Mouse (Mus musculus): ENCODE results near the gene Kras. TPM values are rescaled to one million over a fixed set of nuclear protein-coding genes. Genes with fewer than 3 reads are reported as not detected.
A peak's percentile ranks its signal among the peaks of the same experiment; 100 is the strongest.

Kras gene
- 10 to 100 TPM; 79.5 to 85.3 TPM for total RNA-seq (2021)
- long read RNA-seq, experiment 1, full-length matches to known transcripts = 140 of 160 reads
- long read RNA-seq, experiment 1, partial matches to known transcripts = 1 of 160 reads
- long read RNA-seq, experiment 1, other reads (novel, unspliced or antisense) = 19 of 160 reads
- long read RNA-seq, experiment 2, full-length matches to known transcripts = 78 of 90 reads
- long read RNA-seq, experiment 2, partial matches to known transcripts = 1 of 90 reads
- long read RNA-seq, experiment 2, other reads (novel, unspliced or antisense) = 11 of 90 reads

- DNase-seq (ENCODE audit: low spot score in 2 of 2) = peak; percentile 86 to 91
These were observed at the start of gene Kras for GRCm38 (mm10) chr6:145250185-145250791. Gene Kras (minus strand): TSS chr6:145250239.

DNA sequence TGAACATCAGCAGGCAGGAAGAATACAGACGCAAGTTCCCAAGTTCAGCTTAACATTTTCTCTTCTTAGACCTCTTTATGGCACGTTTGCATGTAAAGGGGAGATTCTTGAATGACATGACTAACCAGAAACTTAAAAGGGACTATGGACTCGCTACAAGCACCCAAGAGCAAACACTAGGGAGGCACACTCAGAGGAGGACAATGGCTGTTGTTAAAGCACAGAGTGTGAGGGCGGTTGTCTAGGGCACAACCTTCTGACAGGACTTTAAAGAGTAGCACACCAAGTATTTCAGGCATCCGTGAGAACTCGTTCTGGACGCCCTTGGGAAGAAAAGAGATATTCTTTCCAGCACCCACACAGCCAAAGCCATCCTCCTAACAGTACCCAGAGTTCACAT is 47.6 kb upstream of the Kras start:
- no peak for DNase-seq (ENCODE audit: low spot score in 2 of 2)

DNA sequence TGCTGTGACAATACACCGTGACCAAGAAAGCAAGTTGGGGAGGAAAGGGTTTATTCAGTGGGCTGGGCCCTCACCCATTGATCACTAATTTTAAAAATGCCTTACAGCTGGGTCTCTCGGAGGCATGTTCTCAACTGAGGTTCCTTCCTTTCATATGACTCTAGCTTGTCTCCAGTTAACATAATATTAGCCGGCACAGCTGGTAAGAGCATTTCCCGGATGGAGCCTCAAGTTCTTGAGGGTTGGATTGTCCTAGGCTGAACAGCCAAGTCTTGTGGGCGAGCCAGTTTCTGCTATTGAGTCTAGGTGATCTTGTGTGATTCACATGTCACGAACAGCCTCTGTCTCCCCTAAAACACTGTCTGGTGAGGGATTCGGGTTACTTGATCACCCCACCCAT is 46.9 kb upstream of the Kras start:
- no peak for DNase-seq (ENCODE audit: low spot score in 2 of 2)

GRCm38 (mm10) chr6:145295171-145295570 is 45.1 kb upstream of the Kras start:
- no peak for DNase-seq (ENCODE audit: low spot score in 2 of 2)

- no peak for DNase-seq (ENCODE audit: low spot score in 2 of 2)
These were observed 43.1 kb upstream of the Kras start for GRCm38 (mm10) chr6:145293156-145293555.

DNA sequence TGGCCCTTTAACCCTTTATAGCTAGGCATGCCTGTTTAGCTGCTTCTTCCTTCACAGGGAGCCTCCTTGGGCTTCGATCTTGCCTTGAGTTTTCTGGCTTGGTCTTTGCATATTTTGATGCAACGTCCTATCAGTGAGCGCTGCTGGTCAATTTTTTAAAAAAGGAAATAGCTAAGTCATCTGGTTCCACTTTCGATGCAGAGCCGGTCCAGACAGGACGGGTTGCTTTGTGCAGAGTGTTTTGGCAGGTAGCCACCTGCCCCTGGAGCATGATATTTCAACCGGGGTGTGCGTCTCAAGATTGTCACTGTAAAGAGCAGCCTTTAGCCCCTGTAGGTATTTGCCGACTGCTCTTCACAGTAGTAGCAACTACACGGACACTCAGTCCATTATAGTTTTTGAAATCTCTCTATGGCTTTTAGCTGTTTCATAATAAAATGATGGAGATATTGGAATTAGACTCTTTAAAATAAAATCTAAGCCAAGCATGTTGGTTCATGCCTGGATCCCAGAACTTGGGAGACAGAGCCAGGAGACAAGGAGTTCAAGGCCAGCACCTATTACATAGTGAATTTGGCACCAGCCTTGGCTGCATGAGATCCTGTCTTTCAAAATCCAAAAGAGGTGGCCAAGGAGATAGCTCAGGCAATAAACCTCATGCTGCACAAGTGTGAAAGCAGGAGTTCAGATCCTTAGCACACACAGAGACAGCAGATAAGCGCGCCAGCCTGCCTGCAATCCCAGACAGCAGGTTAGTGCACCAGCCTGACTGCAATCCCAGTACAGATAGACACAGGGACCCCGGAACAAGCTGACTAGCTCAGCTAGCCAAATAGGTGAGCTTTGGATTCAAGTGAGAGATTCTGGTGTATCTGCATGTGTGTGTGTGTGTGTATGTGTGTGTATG is 41.6 kb upstream of the Kras start:
- no peak for DNase-seq (ENCODE audit: low spot score in 2 of 2)

DNA sequence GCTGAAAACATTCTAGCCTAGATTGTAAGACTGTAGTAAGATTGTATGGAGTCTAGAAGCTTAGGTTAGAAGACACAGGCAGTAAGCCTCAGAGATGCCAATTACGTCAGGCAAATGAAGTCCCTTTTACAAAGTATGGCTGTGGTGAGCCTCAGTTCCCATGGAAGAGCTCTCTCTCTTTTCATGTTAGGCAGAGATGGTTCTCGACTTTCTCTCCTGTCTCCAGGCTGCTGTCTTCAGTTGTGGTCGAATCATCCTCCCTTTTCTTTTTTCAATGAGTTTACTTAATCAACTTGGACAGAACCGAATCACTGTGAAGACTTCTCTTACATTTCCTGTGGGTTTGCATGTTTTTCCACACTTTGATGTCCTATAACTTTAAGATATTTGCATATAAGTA is 35.6 kb upstream of the Kras start:
- DNase-seq (ENCODE audit: low spot score in 2 of 2) = no peak

DNA sequence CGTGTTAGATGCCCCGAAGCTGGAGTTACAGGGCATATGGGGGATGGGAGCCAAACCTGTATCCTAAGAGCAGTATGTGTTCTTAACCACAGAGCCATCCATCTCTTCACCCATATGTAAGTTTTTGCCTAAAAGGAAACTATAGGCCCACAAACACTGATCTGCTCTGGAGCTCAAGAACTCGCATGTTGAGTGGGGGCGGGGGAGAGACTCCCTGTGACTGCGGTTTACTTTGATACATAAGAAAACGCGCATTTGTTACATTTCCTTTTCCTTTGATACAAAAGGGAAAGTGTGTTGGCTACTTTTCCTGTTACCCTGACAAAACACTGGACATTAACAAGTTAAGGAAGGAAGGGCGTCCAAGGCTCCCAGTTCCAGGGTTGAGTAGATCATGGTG is 34.2 kb upstream of the Kras start:
- DNase-seq (ENCODE audit: low spot score in 2 of 2) = no peak

- no peak for DNase-seq (ENCODE audit: low spot score in 2 of 2)
These were observed 27.2 kb upstream of the Kras start for GRCm38 (mm10) chr6:145277138-145277763.

GRCm38 (mm10) chr6:145276265-145276780 is 26.3 kb upstream of the Kras start:
- no peak for DNase-seq (ENCODE audit: low spot score in 2 of 2)

DNA sequence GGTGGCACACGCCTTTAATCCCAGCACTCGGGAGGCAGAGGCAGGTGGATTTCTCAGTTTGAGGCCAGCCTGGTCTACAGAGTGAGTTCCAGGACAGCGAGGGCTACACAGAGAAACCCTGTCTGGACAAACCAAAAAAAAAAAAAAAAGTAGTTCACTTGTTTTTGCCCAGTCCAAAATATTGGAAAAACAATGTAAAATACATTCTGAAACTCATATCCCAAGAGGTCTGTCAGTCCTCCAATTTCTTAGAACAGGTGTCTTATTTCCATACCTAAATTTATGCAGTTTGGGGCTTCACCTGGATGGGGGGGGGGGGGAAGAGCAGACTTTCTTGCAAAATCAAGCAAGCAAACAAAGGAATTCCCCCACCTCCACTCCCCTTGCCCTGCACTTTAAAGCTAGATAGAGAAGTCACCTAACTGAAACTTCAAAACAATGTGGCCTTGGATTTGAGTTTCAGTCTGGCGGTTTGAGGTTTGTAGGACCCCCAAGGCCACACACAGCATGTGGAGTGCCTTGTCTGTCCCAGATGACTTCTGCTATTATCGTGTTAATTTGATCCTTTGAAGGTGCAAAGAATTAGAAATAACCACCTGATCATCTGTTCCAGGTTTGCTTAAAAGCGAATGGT is 25.7 kb upstream of the Kras start:
- no peak for DNase-seq (ENCODE audit: low spot score in 2 of 2)

DNA sequence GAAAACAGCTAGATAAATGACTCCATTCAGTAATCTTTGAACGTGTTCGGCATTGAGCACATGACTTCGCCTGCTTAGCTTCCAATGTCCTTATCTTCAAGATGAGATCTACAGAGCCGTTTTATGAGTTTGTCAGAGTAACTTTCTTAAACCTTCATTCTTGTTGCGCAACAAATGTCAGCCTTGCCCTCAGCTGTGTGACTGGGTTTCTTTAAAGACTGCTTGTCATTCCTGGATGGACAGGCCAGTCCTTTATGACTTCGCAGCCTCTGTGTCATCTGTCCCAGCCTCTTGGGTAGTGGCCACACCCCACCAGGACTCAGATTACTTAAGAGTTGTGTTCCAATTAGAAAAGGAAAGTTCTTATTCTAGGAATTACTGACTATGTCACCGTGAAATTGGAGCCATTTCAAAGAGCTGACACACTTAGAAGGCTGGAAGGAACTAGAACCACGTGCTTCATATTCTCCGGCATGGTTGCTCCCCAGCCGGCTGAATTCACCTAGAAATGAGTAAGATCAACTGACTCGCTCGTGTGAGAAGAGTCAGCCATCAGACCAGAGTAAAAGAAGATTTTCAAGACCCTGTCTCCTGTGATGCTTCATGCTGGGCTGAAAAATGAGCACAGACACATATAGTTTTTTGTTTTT is 24.1 kb upstream of the Kras start:
- no peak for DNase-seq (ENCODE audit: low spot score in 2 of 2)

GRCm38 (mm10) chr6:145272142-145272937 is 22.3 kb upstream of the Kras start:
- no peak for DNase-seq (ENCODE audit: low spot score in 2 of 2)

DNA sequence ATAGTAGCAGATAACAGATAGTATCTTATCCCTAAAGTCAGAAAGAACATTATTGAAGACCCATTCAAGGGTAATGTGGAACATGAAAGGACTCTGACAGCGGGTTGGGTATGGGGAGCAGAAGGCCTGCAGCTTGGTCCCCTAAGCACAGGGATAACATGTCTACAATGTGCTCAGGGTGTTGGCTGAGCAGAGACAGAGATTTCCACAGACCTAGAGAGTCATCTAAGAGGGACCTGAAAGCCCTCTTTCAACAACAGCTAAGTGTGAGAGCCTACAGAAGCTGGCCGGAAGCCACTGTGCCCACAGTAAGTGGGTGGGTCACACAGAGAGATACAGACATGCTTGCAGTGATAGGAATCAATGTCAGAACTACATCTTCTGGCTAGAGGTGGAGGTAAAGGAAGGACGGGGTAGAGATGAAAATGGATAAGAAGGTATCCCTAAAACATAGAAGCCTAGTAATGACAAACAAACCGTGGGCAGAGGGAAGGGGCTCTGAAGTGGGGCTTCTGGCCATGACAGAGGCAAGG is 19.3 kb upstream of the Kras start:
- DNase-seq (ENCODE audit: low spot score in 2 of 2) = no peak

DNA sequence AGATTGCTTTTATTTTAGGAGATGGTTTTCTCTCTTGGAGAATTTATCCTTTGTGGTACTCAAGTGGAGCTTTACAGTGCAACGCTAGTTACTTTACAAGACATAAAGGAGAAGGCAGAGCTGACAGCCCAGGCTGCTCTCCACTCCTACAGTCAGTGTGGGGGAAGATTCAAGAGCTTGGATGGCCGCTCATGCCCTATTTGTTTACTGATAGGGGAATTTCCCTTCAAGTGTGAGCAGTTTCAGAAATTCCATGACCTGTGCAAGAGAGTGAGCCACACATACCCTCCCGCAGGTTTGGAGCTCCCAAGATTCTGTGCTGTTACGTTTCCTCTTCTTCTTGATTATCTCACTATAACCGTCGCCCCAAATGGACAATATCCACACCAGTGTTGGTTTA is 17.7 kb upstream of the Kras start:
- DNase-seq (ENCODE audit: low spot score in 2 of 2) = no peak

- no peak for DNase-seq (ENCODE audit: low spot score in 2 of 2)
These were observed 12.3 kb upstream of the Kras start for GRCm38 (mm10) chr6:145262314-145262713.

- DNase-seq (ENCODE audit: low spot score in 2 of 2) = no peak
These were observed 6.6 kb upstream of the Kras start for GRCm38 (mm10) chr6:145256701-145257073.

DNA sequence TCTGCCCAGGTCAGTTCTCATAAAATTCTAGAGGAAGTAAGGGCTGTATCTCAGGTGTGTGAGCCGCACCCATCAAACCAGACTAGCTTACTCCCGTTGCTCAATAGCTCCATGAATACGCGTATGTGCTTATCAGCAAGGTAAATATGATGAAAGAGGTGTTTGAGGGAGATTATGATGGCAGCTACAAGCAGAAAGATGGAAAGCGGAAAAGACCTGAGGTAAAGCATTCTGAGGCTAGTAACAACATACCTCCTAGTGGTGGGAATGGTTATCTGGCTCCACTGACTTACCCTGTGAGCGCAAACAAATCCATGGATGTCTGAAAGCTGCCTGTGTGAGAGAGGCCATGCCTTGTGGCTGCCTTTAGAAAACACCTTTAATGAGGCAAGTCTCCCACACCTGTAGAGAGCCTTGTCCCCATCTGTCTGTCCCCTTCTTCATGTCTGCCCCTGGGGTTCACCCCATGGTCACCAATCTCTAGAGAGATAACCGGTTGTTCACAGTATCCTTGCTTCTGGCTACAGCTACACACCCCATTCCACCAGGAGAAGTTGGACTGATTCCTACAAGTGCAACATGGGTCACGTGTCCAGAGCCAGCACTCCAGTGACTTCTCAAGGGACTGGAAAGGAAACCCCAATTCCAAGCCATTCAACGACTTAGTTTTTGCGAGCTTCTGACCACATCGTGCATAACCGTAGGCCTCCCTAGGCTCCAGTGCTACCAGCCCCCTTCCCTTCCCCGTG is 6.1 kb upstream of the Kras start:
- DNase-seq (ENCODE audit: low spot score in 2 of 2) = no peak

- peak; percentile 34 to 52 for DNase-seq (ENCODE audit: low spot score in 2 of 2)
These were observed 781 bp upstream of the Kras start for GRCm38 (mm10) chr6:145250820-145251219.

All from left cerebral cortex, adult 18-20 months (tissue).